Mouse (Mus musculus) spleen, adult 2 months (tissue): ENCODE measurements around the gene Tmem88b. TPM values are rescaled to one million over a fixed set of nuclear protein-coding genes. Genes with fewer than 3 reads are reported as not detected.
A peak's percentile ranks its signal among the peaks of the same experiment; 100 is the strongest.

Source experiments
- DNase-seq, 2 experiments: peaks; one replicate each; pipeline versions ENCODE4 v3.0.0 to v3.0.0-alpha.2; 2012 to 2021; ENCODE audit warnings: low spot score in 2 of 2, low read depth in 1 of 2
- H3K27ac ChIP-seq: fragments of 200-500 bp; 2 replicates; pipeline ENCODE4 v1.5.1; 2012; ENCODE audit warnings: low read length, inconsistent platforms; ENCODE audit not compliant: insufficient read depth
- H3K27me3 ChIP-seq: fragments of 200-500 bp; 2 replicates; pipeline ENCODE4 v1.6.1; 2012; ENCODE audit warnings: mild to moderate bottlenecking, moderate library complexity, low read length, inconsistent platforms; ENCODE audit not compliant: control insufficient read depth, insufficient read depth
- H3K36me3 ChIP-seq: fragments of 200-500 bp; 2 replicates; pipeline ENCODE4 v1.6.1; 2012; ENCODE audit warnings: mild to moderate bottlenecking, low read length, inconsistent platforms; ENCODE audit not compliant: control insufficient read depth, insufficient read depth
- H3K4me1 ChIP-seq: fragments of 200-500 bp; 2 replicates; pipeline ENCODE4 v1.6.1; 2011; ENCODE audit warnings: inconsistent platforms; ENCODE audit not compliant: control insufficient read depth, insufficient read depth, insufficient read length
- H3K4me3 ChIP-seq: fragments of 200-500 bp; 2 replicates; pipeline ENCODE4 v1.5.1; 2011; ENCODE audit warnings: mild to moderate bottlenecking, inconsistent platforms; ENCODE audit not compliant: insufficient read depth, insufficient read length; ENCODE audit errors: extremely low read depth
- CTCF ChIP-seq: fragments of 200-500 bp; IDR thresholded peaks from 2 replicates; pipeline ENCODE4 v1.5.1; 2011; ENCODE audit warnings: mild to moderate bottlenecking, inconsistent platforms; ENCODE audit not compliant: insufficient read depth, insufficient read length, insufficient replicate concordance; ENCODE audit errors: extremely low read depth
- POLR2A ChIP-seq: fragments of 200-500 bp; IDR thresholded peaks from 2 replicates; pipeline ENCODE4 v1.6.1; 2011; ENCODE audit warnings: low read depth, low read length, inconsistent platforms
- WGBS: fragments of 180-500 bp; shearing (Covaris S2); methylation state at CpG from one replicate; pipeline ENCODE4 v1.1.7; 2018; 5-methylcytosine and 5-hydroxymethylcytosine counted together
- polyA plus RNA-seq: library from polyadenylated mRNA; depleted of rRNA; stranded (reverse); fragments of >200 nt; gene quantifications from 2 replicates; pipeline ENCODE4 v1.2.3, GENCODE M21; 2012

Tmem88b gene
- polyA plus RNA-seq, 1 experiment: 0.16 TPM

GRCm38 (mm10) chr4:155773335-155774078 is 12.2 kb downstream of the Tmem88b start:
- no peak overlapping the region for H3K27ac ChIP-seq
- TF ChIP-seq CTCF (no peak), POLR2A (no peak)
- no peaks in the 10 kb centered on the region for H3K27me3 ChIP-seq
- WGBS: 54% methylated on average over 5 of the region's 5 CpGs
- DNase-seq: no peak
- H3K4me3 ChIP-seq: peak overlapping the region; percentile 10; the same call in 1 of the 2 replicates
- H3K4me1 ChIP-seq: peaks cover 17% of the 10 kb centered on the region
- no peaks in the 10 kb centered on the region for H3K36me3 ChIP-seq

- 92% methylated on average over 13 of the region's 13 CpGs for WGBS
- no peak for DNase-seq
- peaks cover 17% of the 10 kb centered on the region for H3K4me1 ChIP-seq
- H3K27me3 ChIP-seq: no peaks in the 10 kb centered on the region
- H3K36me3 ChIP-seq: no peaks in the 10 kb centered on the region
- TF ChIP-seq CTCF (no peak), POLR2A (no peak)
- no peak overlapping the region for H3K27ac ChIP-seq
- no peak overlapping the region for H3K4me3 ChIP-seq
Observed at GRCm38 (mm10) chr4:155772786-155773185, 12.9 kb downstream of the Tmem88b start.

- WGBS: 89% methylated on average over 2 of the region's 2 CpGs
- Histone ChIP-seq H3K27ac (no peak overlapping the region), H3K4me1 (peaks cover 17% of the 10 kb centered on the region), H3K4me3 (no peak overlapping the region), H3K36me3 (no peaks in the 10 kb centered on the region), H3K27me3 (no peaks in the 10 kb centered on the region)
- no peak for DNase-seq
- TF ChIP-seq POLR2A (no peak), CTCF (no peak)
Observed at GRCm38 (mm10) chr4:155771706-155772105, 14.0 kb downstream of the Tmem88b start.

DNA sequence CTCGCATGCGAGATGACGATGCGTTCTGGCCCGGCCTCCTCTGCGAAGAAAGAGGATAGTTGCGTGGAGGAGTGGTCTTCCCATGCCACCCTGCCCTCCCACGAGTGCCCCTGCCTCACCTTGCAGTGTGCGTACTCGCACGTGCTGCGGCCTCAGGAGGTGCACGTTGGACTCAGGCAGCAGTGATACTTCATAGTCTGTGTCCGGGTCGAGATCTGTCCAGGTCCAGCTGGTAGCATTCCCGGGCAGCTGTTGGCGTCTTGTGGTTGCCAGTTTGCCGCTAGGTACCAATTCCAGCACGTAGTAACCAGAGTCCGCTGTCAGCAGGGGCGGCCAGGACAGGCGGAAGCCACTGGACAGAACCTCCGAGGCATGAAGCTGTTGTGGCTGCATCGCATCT is 15.0 kb downstream of the Tmem88b start:
- no peaks in the 10 kb centered on the region for H3K27me3 ChIP-seq
- TF ChIP-seq POLR2A (no peak), CTCF (no peak)
- H3K36me3 ChIP-seq: no peaks in the 10 kb centered on the region
- no peak for DNase-seq
- 74% methylated on average over 24 of the region's 24 CpGs for WGBS
- peaks cover 13% of the 10 kb centered on the region for H3K4me1 ChIP-seq
- H3K4me3 ChIP-seq: no peak overlapping the region
- H3K27ac ChIP-seq: no peak overlapping the region

DNA sequence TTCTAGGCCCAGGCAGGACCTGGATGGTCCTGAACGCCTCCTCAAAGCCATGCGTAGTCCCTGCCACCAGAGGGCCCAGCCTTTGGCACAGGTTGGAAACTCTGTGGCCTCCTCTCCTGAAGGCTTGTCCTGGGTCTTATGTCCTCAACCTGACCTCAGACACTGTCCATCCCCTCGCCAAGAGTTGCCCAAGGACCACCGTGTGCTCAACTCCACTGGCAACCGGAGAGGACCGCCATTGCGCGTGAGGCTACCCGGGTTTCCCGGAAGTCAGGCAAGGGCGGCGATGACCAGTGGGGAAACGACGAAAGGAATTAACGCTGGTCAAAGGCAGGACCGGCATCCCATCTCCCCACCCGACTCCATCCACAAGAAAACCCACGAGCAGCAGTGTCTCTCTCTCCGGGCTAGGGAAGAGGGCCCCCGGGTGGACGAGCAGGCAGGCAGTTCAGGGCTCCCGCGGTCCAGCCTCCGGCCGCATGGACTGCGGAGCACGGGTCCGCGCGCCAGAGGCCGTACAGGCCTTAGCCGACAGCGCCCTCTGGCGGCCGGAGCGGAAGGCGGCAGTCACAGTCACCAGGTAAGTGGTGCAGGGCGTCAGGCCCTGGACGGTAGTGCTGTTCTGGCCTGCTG is 15.7 kb downstream of the Tmem88b start:
- H3K27me3 ChIP-seq: no peaks in the 10 kb centered on the region
- under 1% methylated on average over 39 of the region's 39 CpGs for WGBS
- H3K27ac ChIP-seq: 0 out of 2 replicates have a peak overlapping the region, but pooled peaks have one; percentile 1
- H3K36me3 ChIP-seq: no peaks in the 10 kb centered on the region
- TF ChIP-seq POLR2A: no peak
- peak; percentile 98 for TF ChIP-seq CTCF
- DNase-seq: peak; percentile 45 to 82
- H3K4me1 ChIP-seq: peaks cover 9% of the 10 kb centered on the region
- H3K4me3 ChIP-seq: peak overlapping the region; percentile 57

- TF ChIP-seq POLR2A (no peak), CTCF (no peak)
- 74% methylated on average over 5 of the region's 5 CpGs for WGBS
- H3K4me1 ChIP-seq: peaks cover 7% of the 10 kb centered on the region
Observed at GRCm38 (mm10) chr4:155769496-155769879, 16.2 kb downstream of the Tmem88b start.

DNA sequence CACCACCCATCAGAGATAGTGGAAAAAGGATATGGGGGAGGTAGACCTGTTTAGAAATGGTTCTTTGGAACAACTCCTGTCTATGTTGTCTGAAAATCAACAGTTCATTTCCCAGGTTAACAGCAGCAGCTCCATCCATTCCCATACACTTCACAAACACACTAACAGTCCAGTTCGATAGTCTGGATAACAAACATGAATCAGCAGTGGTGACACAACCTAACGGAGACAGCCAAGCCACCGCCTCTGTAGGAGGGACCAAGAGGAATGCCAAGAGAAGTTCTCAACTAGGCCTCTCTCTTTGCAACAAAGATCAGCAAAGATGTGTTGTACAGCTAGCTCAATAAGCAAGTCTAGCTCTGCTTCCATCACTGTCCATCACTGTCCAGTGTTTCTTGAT is 23.3 kb downstream of the Tmem88b start:
- no peaks in the 10 kb centered on the region for H3K27me3 ChIP-seq
- H3K4me3 ChIP-seq: no peak overlapping the region
- H3K27ac ChIP-seq: no peak overlapping the region
- DNase-seq: no peak
- no peaks in the 10 kb centered on the region for H3K36me3 ChIP-seq
- H3K4me1 ChIP-seq: peaks cover 4% of the 10 kb centered on the region; the same call in 1 of the 2 replicates
- TF ChIP-seq CTCF: no peak
- no peak for TF ChIP-seq POLR2A
- 90% methylated on average over 3 of the region's 3 CpGs for WGBS

More at GRCm38 (mm10) chr4:155769496-155769879, 16.2 kb downstream of the Tmem88b start:
- no peak for DNase-seq
- Histone ChIP-seq H3K27ac (no peak overlapping the region), H3K36me3 (no peaks in the 10 kb centered on the region), H3K4me3 (no peak overlapping the region; the same call in 1 of the 2 replicates), H3K27me3 (no peaks in the 10 kb centered on the region)
